Mouse (Mus musculus): ENCODE data around the gene Lrrc30.

Lrrc30 gene

GRCm38 (mm10) chr17:67583422-67583821 is 49.1 kb downstream of the Lrrc30 start:
- no peak for DNase-seq (ENCODE audit: low spot score)

GRCm38 (mm10) chr17:67582681-67583356 is 49.7 kb downstream of the Lrrc30 start:
- no peak for DNase-seq (ENCODE audit: low spot score)

- DNase-seq (ENCODE audit: low spot score): no peak
These were observed 50.7 kb downstream of the Lrrc30 start for GRCm38 (mm10) chr17:67581839-67582238.
